Mouse (Mus musculus) lung, postnatal 0 days (tissue): Measurements from ENCODE around the gene Prokr1.

Source experiments
- CTCF ChIP-seq: IDR thresholded peaks from 2 replicates; pipeline ENCODE4 v1.5.1; 2016; ENCODE audit warnings: antibody characterized with exemption, mild to moderate bottlenecking
- EP300 ChIP-seq: IDR thresholded peaks from 2 replicates; pipeline ENCODE4 v1.6.1; 2016; ENCODE audit warnings: antibody characterized with exemption, mild to moderate bottlenecking, control low read depth

GRCm38 (mm10) chr6:87541171-87541571 is 49.4 kb downstream of the Prokr1 start:
- TF ChIP-seq CTCF (no peak), EP300 (no peak)
